Mouse (Mus musculus): ENCODE measurements around the gene Snx14. TPM values are rescaled to one million over a fixed set of nuclear protein-coding genes. Genes with fewer than 3 reads are reported as not detected.
A peak's percentile ranks its signal among the peaks of the same experiment; 100 is the strongest.

Snx14 gene
- polyA plus RNA-seq, 1 experiment from 2014 or later: 19.8 TPM

- DNase-seq (ENCODE audit: low spot score): no peak
- Histone ChIP-seq H3K9me3 (ENCODE audit: control insufficient read depth, low read length) (no peaks in the 10 kb centered on the region), H3K27me3 (ENCODE audit: control insufficient read depth, insufficient read depth, low read length) (no peaks in the 10 kb centered on the region), H3K36me3 (ENCODE audit: control insufficient read depth, insufficient read depth, low read length) (peaks cover 8% of the 10 kb centered on the region; the same call in 1 of the 2 replicates), H3K9ac (ENCODE audit: low read length) (no peak overlapping the region), H3K4me3 (ENCODE audit: low read depth, low read length) (no peak overlapping the region), H3K4me2 (replicated peaks; ENCODE audit: low read depth) (no peak overlapping the region), H3K4me1 (replicated peaks; ENCODE audit: control insufficient read depth, insufficient read depth) (no peaks in the 10 kb centered on the region), H3K27ac (replicated peaks) (no peak overlapping the region)
- no peak for ATAC-seq (ENCODE audit: low FRiP score, low TSS enrichment)
- 84% methylated on average over 6 of the region's 6 CpGs for WGBS
- TF ChIP-seq EP300 (optimal IDR thresholded peaks at IDR 0.05): no peak
- no peak for TF ChIP-seq CTCF (IDR thresholded peaks at IDR 0.05; ENCODE audit: low read depth)
Measured at GRCm38 (mm10) chr9:88404515-88404914, 34.2 kb downstream of the Snx14 start.

DNA sequence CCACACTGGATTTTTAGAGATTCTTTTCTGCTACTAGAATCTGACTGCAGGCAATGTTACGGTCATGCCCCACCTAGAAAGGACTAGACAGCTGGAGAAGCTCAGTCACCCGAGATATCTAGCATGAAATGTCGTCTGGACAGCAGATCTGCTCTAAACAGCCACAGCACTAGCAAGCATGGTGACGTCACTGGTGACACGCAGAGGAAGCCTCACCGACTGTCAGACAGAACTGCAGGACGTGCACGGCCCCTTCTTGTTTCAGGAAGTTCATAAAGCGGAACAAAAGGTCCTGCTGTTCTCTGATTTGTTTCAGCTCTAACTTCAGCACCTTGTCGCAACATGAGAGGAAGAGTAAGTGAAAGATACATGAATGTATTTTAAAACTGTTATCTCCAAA, 34.7 kb downstream of the Snx14 start:
- peaks cover 8% of the 10 kb centered on the region; the same call in 1 of the 2 replicates for H3K36me3 ChIP-seq (ENCODE audit: control insufficient read depth, insufficient read depth, low read length)
- H3K4me3 ChIP-seq (ENCODE audit: low read depth, low read length): no peak overlapping the region
- WGBS: 77% methylated on average over 10 of the region's 10 CpGs
- no peak overlapping the region for H3K9ac ChIP-seq (ENCODE audit: low read length)
- no peak for DNase-seq (ENCODE audit: low spot score)
- ATAC-seq (ENCODE audit: low FRiP score, low TSS enrichment): no peak
- no peaks in the 10 kb centered on the region for H3K27me3 ChIP-seq (ENCODE audit: control insufficient read depth, insufficient read depth, low read length)
- TF ChIP-seq CTCF (IDR thresholded peaks at IDR 0.05; ENCODE audit: low read depth): no peak
- no peak for TF ChIP-seq EP300 (optimal IDR thresholded peaks at IDR 0.05)
- no peaks in the 10 kb centered on the region for H3K4me1 ChIP-seq (replicated peaks; ENCODE audit: control insufficient read depth, insufficient read depth)
- no peak overlapping the region for H3K4me2 ChIP-seq (replicated peaks; ENCODE audit: low read depth)
- H3K9me3 ChIP-seq (ENCODE audit: control insufficient read depth, low read length): no peaks in the 10 kb centered on the region
- no peak overlapping the region for H3K27ac ChIP-seq (replicated peaks)

- Histone ChIP-seq H3K9ac (ENCODE audit: low read length) (no peak overlapping the region), H3K4me3 (ENCODE audit: low read depth, low read length) (no peak overlapping the region), H3K27me3 (ENCODE audit: control insufficient read depth, insufficient read depth, low read length) (no peaks in the 10 kb centered on the region), H3K36me3 (ENCODE audit: control insufficient read depth, insufficient read depth, low read length) (peaks cover 8% of the 10 kb centered on the region), H3K27ac (replicated peaks) (no peak overlapping the region), H3K4me2 (replicated peaks; ENCODE audit: low read depth) (no peak overlapping the region), H3K4me1 (replicated peaks; ENCODE audit: control insufficient read depth, insufficient read depth) (no peaks in the 10 kb centered on the region), H3K9me3 (ENCODE audit: control insufficient read depth, low read length) (no peaks in the 10 kb centered on the region)
- ATAC-seq (ENCODE audit: low FRiP score, low TSS enrichment) (no peak), DNase-seq (ENCODE audit: low spot score) (no peak)
- peak; percentile 61 for TF ChIP-seq CTCF (IDR thresholded peaks at IDR 0.05; ENCODE audit: low read depth)
- no peak for TF ChIP-seq EP300 (optimal IDR thresholded peaks at IDR 0.05)
- 81% methylated on average over 1 of the region's 1 CpGs for WGBS
Measured at GRCm38 (mm10) chr9:88398461-88398860, 40.3 kb downstream of the Snx14 start.

GRCm38 (mm10) chr9:88394852-88395251, 43.9 kb downstream of the Snx14 start:
- TF ChIP-seq EP300 (optimal IDR thresholded peaks at IDR 0.05) (no peak), CTCF (IDR thresholded peaks at IDR 0.05; ENCODE audit: low read depth) (no peak)
- Histone ChIP-seq H3K27me3 (ENCODE audit: control insufficient read depth, insufficient read depth, low read length) (no peaks in the 10 kb centered on the region), H3K4me1 (replicated peaks; ENCODE audit: control insufficient read depth, insufficient read depth) (no peaks in the 10 kb centered on the region), H3K27ac (replicated peaks) (no peak overlapping the region), H3K9me3 (ENCODE audit: control insufficient read depth, low read length) (no peaks in the 10 kb centered on the region), H3K9ac (ENCODE audit: low read length) (no peak overlapping the region), H3K4me2 (replicated peaks; ENCODE audit: low read depth) (no peak overlapping the region), H3K4me3 (ENCODE audit: low read depth, low read length) (no peak overlapping the region), H3K36me3 (ENCODE audit: control insufficient read depth, insufficient read depth, low read length) (peaks cover 12% of the 10 kb centered on the region)
- ATAC-seq (ENCODE audit: low FRiP score, low TSS enrichment) (no peak), DNase-seq (ENCODE audit: low spot score) (no peak)
- 81% methylated on average over 8 of the region's 8 CpGs for WGBS

DNA sequence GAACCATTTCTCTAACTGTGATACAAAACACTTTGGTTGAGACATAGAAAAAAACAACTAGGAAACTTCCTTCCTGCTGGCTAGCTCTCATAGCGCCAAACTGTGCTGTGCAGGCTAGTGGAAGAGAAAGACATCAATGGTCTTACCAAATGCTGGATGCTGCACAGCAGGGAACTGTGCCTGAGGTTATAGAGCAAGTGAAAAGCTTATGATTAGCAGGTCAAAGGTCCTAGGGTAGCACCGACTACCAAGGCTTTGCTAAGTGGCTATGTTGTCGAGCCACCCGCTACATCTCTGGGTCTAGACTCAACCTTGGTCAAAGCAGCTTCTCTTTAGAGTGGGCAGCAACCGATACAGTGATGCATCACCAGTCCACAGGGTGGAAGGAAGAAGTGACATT, 49.9 kb downstream of the Snx14 start:
- Histone ChIP-seq H3K27me3 (ENCODE audit: control insufficient read depth, insufficient read depth, low read length) (no peaks in the 10 kb centered on the region), H3K9ac (ENCODE audit: low read length) (no peak overlapping the region), H3K4me1 (replicated peaks; ENCODE audit: control insufficient read depth, insufficient read depth) (no peaks in the 10 kb centered on the region), H3K36me3 (ENCODE audit: control insufficient read depth, insufficient read depth, low read length) (peaks cover 10% of the 10 kb centered on the region; the same call in 1 of the 2 replicates), H3K4me2 (replicated peaks; ENCODE audit: low read depth) (no peak overlapping the region), H3K27ac (replicated peaks) (no peak overlapping the region), H3K9me3 (ENCODE audit: control insufficient read depth, low read length) (no peaks in the 10 kb centered on the region), H3K4me3 (ENCODE audit: low read depth, low read length) (no peak overlapping the region)
- WGBS: 92% methylated on average over 5 of the region's 5 CpGs
- no peak for DNase-seq (ENCODE audit: low spot score)
- ATAC-seq (ENCODE audit: low FRiP score, low TSS enrichment): no peak
- no peak for TF ChIP-seq CTCF (IDR thresholded peaks at IDR 0.05; ENCODE audit: low read depth)
- TF ChIP-seq EP300 (optimal IDR thresholded peaks at IDR 0.05): no peak

GRCm38 (mm10) chr9:88380542-88380941, 58.2 kb downstream of the Snx14 start:
- ATAC-seq (ENCODE audit: low FRiP score, low TSS enrichment): no peak
- no peak for DNase-seq (ENCODE audit: low spot score)
- Histone ChIP-seq H3K9me3 (ENCODE audit: control insufficient read depth, low read length) (no peaks in the 10 kb centered on the region), H3K4me3 (ENCODE audit: low read depth, low read length) (no peak overlapping the region), H3K9ac (ENCODE audit: low read length) (no peak overlapping the region), H3K4me1 (replicated peaks; ENCODE audit: control insufficient read depth, insufficient read depth) (no peaks in the 10 kb centered on the region), H3K4me2 (replicated peaks; ENCODE audit: low read depth) (no peak overlapping the region), H3K36me3 (ENCODE audit: control insufficient read depth, insufficient read depth, low read length) (peaks cover 2% of the 10 kb centered on the region; the same call in 1 of the 2 replicates), H3K27me3 (ENCODE audit: control insufficient read depth, insufficient read depth, low read length) (no peaks in the 10 kb centered on the region), H3K27ac (replicated peaks) (no peak overlapping the region)
- TF ChIP-seq EP300 (optimal IDR thresholded peaks at IDR 0.05): no peak
- no peak for TF ChIP-seq CTCF (IDR thresholded peaks at IDR 0.05; ENCODE audit: low read depth)
- WGBS: 84% methylated on average over 1 of the region's 1 CpGs
